Mouse (Mus musculus): ENCODE data around the gene Gm38119. TPM values are rescaled to one million over a fixed set of nuclear protein-coding genes. Genes with fewer than 3 reads are reported as not detected.

Gene Gm38119
- not detected for polyA plus RNA-seq (2012; fragmentation: generic; extraction: Trizol)

DNA sequence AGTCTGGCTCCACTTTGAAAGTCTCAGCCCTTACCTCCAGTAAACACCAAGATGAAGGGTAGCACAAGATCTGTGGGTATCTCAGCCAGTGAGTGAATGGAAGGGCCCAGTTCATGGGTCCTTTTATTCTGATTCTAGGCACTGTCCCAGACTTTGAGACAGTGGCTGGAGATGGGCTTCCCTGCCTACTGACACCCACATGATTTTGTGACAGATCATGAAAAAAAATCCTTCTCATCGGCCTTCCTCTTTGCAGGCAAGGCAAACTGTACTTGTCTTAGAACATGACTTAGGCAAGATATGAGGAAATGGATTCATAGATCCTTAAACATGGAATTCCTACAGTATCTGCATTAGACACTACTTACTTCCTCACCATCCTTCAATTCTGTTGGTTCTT is at the start of gene Gm38119:
Gene Gm38119, minus strand, starts transcription at position 101 of the 400 bp plus-strand sequence.

GRCm38 (mm10) chr3:92778799-92779198 is 39.9 kb upstream of the Gm38119 start, which contains the start of gene Lce1i:
Gene Lce1i, minus strand, starts transcription at chr3:92778899.

DNA sequence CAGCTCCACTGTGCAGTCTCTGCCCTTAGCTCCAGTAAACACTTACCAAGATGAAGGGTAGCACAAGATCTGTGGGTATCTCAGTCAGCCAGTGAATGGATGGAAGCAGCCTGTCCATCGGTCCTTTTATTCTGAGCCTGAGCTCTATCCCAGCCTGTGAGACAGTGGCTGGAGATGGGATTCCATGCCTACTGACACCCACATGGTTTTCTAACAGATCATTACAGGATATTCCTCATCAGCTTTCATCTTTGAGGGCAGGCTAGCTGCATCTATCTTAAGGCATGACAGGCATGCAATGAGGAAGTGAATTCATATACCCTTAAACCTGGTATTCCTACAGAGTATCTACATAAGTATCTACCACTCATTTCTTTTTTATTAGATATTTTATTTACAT is 26.1 kb upstream of the Gm38119 start, which contains the start of gene Lce1h:
Gene Lce1h, minus strand, starts transcription at position 101 of the 400 bp plus-strand sequence.

GRCm38 (mm10) chr3:92752238-92752637 is 13.3 kb upstream of the Gm38119 start, which contains the start of gene Lce1g:
Gene Lce1g, minus strand, starts transcription at chr3:92752338.

GRCm38 (mm10) chr3:92720250-92720649 is 18.6 kb downstream of the Gm38119 start, which contains the start of gene Lce1f:
Gene Lce1f, minus strand, starts transcription at chr3:92720350.

DNA sequence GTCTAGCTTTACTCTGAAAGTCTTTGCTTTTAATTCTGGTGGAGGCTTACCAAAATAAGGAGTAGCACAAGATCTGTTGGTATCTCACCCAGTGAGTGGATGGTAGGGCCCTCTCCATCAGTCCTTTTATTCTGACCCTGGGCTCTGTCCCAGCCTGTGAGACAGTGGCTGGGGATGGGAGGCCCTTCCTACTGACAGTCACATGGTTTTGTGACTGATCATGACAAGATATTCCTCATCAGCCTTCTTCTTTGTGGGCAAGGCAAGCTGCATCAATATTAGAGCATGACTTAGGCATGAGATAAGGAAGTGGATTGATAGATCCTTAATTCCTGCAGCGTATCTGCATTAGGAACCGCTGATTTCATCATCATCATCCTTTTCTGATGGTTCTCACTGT is 29.9 kb downstream of the Gm38119 start, which contains the start of gene Lce1e:
Gene Lce1e, minus strand, starts transcription at position 101 of the 400 bp plus-strand sequence.

Other genes with a start within 250 kb of the Gm38119 start
- gene Sprr4, start 238.6 kb downstream of the Gm38119 start, polyA plus RNA-seq (2012; fragmentation: generic; extraction: Trizol), result not detected
- not detected for gene 2310046K23Rik, start 204.6 kb downstream of the Gm38119 start, polyA plus RNA-seq (2012; fragmentation: generic; extraction: Trizol)
- under 1 TPM; 0.01 to 0.02 TPM for gene Ivl, start 165.4 kb downstream of the Gm38119 start, polyA plus RNA-seq (2012; fragmentation: generic; extraction: Trizol)
- gene Smcp, start 150.1 kb downstream of the Gm38119 start, polyA plus RNA-seq (2012; fragmentation: generic; extraction: Trizol), result not detected
- not detected for gene 2210017I01Rik, start 131.6 kb downstream of the Gm38119 start, polyA plus RNA-seq (2012; fragmentation: generic; extraction: Trizol)
- gene Lce6a, start 117.4 kb downstream of the Gm38119 start, polyA plus RNA-seq (2012; fragmentation: generic; extraction: Trizol), result not detected
- gene Lce1a1, start 90.8 kb downstream of the Gm38119 start, polyA plus RNA-seq (2012; fragmentation: generic; extraction: Trizol), result not detected
- gene Lce1b, start 82.2 kb downstream of the Gm38119 start, polyA plus RNA-seq (2012; fragmentation: generic; extraction: Trizol), result not detected
- not detected for gene Lce1a2, start 68.8 kb downstream of the Gm38119 start, polyA plus RNA-seq (2012; fragmentation: generic; extraction: Trizol)
- not detected for gene Lce1c, start 59.8 kb downstream of the Gm38119 start, polyA plus RNA-seq (2012; fragmentation: generic; extraction: Trizol)
- not detected for gene Lce1d, start 51.9 kb downstream of the Gm38119 start, polyA plus RNA-seq (2012; fragmentation: generic; extraction: Trizol)
- not detected for gene Lce1e, start 30.0 kb downstream of the Gm38119 start, polyA plus RNA-seq (2012; fragmentation: generic; extraction: Trizol)
- gene Lce1f, start 18.7 kb downstream of the Gm38119 start, polyA plus RNA-seq (2012; fragmentation: generic; extraction: Trizol), result not detected
- gene Lce1g, start 13.2 kb upstream of the Gm38119 start, polyA plus RNA-seq (2012; fragmentation: generic; extraction: Trizol), result under 1 TPM in 1 of 2 experiments, not detected in 1; 0.39 TPM
- under 1 TPM in 1 of 2 experiments, not detected in 1; 0.08 TPM for gene Lce1h, start 26.0 kb upstream of the Gm38119 start, polyA plus RNA-seq (2012; fragmentation: generic; extraction: Trizol)
- not detected for gene Lce1i, start 39.8 kb upstream of the Gm38119 start, polyA plus RNA-seq (2012; fragmentation: generic; extraction: Trizol)
- not detected for gene Lce1j, start 51.4 kb upstream of the Gm38119 start, polyA plus RNA-seq (2012; fragmentation: generic; extraction: Trizol)
- gene Lce1k, start 68.8 kb upstream of the Gm38119 start, polyA plus RNA-seq (2012; fragmentation: generic; extraction: Trizol), result not detected
- gene Kprp, start 88.2 kb upstream of the Gm38119 start, polyA plus RNA-seq (2012; fragmentation: generic; extraction: Trizol), result under 1 TPM in 1 of 2 experiments, not detected in 1; 0.04 TPM
- not detected for gene Lce1l, start 112.2 kb upstream of the Gm38119 start, polyA plus RNA-seq (2012; fragmentation: generic; extraction: Trizol)
- gene 2310050C09Rik, start 131.1 kb upstream of the Gm38119 start, polyA plus RNA-seq (2012; fragmentation: generic; extraction: Trizol), result not detected
- not detected for gene Lce3a, start 187.1 kb upstream of the Gm38119 start, polyA plus RNA-seq (2012; fragmentation: generic; extraction: Trizol)
- not detected for gene Lce3b, start 193.9 kb upstream of the Gm38119 start, polyA plus RNA-seq (2012; fragmentation: generic; extraction: Trizol)
- not detected for gene Lce3c, start 205.4 kb upstream of the Gm38119 start, polyA plus RNA-seq (2012; fragmentation: generic; extraction: Trizol)
- gene Lce3d, start 218.3 kb upstream of the Gm38119 start, polyA plus RNA-seq (2012; fragmentation: generic; extraction: Trizol), result not detected
- gene Lce3e, start 228.0 kb upstream of the Gm38119 start, polyA plus RNA-seq (2012; fragmentation: generic; extraction: Trizol), result not detected

Data from C3H10T1/2 (cell line).